Mouse (Mus musculus): ENCODE measurements at regions not wholly inside any gene's neighbourhood (a gene's known extent, or its start where the extent isn't known, plus 50 kb on each side); places are given as distances from the start of the nearest gene placed in this dataset.
A peak's percentile ranks its signal among the peaks of the same experiment; 100 is the strongest.

GRCm38 (mm10) chr7:59178326-59178725, 50.2 kb upstream of the Ube3a start:
- peak; percentile 0 for DNase-seq (ENCODE audit: low read depth)
- TF ChIP-seq POLR2A (IDR thresholded peaks at IDR 0.05; ENCODE audit: borderline replicate concordance, extremely low read depth, insufficient read depth, insufficient read length, poor library complexity, severe bottlenecking) (no peak), CTCF (IDR thresholded peaks at IDR 0.05; ENCODE audit: borderline replicate concordance, extremely low read depth, insufficient read depth, insufficient read length) (no peak)
